Mouse (Mus musculus): Measurements from ENCODE around the gene Pithd1. TPM values are rescaled to one million over a fixed set of nuclear protein-coding genes. Genes with fewer than 3 reads are reported as not detected.
A peak's percentile ranks its signal among the peaks of the same experiment; 100 is the strongest.

Gene Pithd1
- total RNA-seq, 1 experiment: 41.6 TPM

DNA sequence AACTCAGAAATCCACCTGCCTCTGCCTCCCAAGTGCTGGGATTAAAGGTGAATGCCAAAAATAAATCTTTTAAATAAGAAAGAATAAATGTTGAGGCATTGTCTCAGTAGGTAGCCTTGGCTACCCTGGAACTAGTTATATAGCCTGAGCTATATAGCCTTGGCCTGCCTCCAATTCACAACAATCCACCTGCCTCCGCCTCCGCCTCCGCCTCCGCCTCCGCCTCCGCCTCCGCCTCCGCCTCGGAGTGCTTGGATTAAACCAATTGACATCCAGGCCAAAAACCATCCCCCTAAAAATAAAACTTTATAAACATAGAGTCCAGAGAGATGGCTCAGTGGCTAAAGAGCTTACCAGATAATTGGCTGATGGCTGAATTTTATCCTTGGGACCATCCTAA, 35.9 kb upstream of the Pithd1 start:
- Histone ChIP-seq H3K27ac (ENCODE audit: insufficient read depth, low read depth, low read length, poor library complexity, severe bottlenecking) (no peak overlapping the region), H3K4me3 (ENCODE audit: insufficient read depth in 1 of 2, low read depth in 1 of 2, low read length in 2 of 2, poor library complexity in 1 of 2, severe bottlenecking in 1 of 2) (no peak overlapping the region), H3K9me3 (ENCODE audit: control insufficient read depth, insufficient read depth, low read depth, low read length) (no peaks in the 10 kb centered on the region), H3K36me3 (ENCODE audit: control insufficient read depth, insufficient read depth, low read length, poor library complexity, severe bottlenecking) (no peaks in the 10 kb centered on the region), H3K9ac (ENCODE audit: insufficient read depth, low read depth, low read length, poor library complexity, severe bottlenecking) (no peak overlapping the region), H3K4me1 (ENCODE audit: control insufficient read depth in 2 of 2, insufficient read depth in 2 of 2, low read length in 2 of 2, poor library complexity in 1 of 2) (0 out of 4 replicates have a peak, but pooled peaks cover 2% of the 10 kb centered on the region in 2 experiments)
- TF ChIP-seq ZNF384 (IDR thresholded peaks at IDR 0.05; ENCODE audit: low read depth, low read length) (no peak), ZC3H11A (IDR thresholded peaks at IDR 0.05; ENCODE audit: borderline replicate concordance, low read depth, low read length) (no peak), HCFC1 (IDR thresholded peaks at IDR 0.05; ENCODE audit: borderline replicate concordance, insufficient read depth, low read length) (no peak), MAFK (IDR thresholded peaks at IDR 0.05; ENCODE audit: insufficient read depth, low read depth, low read length) (no peak)
- in situ Hi-C loops (cut with MboI; ENCODE audit: low sequenced_read_pairs in 2 of 2, unreplicated experiment in 2 of 2): no loop called here
- DNase-seq (ENCODE audit: low read depth, low spot score): no peak

DNA sequence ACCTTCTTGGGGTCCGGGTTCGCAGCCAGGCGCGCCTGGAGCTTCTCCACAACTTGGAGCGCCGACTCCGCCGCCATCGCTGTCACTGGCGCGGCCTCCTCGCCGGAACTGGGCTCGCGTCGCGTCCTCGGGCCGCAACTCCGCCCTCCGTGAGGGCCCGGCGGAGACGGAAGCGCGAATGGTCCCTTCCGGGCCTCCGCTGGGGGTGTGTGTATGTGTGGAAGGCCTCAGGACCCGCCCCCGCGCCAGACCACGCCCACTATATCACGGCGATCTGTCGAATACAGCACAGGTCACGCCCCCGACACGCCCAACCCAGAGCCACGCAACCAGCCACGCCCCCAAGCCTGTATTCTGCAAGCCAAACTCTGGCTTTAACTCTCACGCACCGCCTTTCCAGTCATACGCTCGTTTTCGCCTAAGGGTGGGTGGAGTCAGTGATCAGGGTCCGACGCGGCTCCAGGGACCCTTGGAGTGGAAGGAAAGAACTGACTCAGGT, 34.5 kb upstream of the Pithd1 start, which contains the start of gene Eloa:
Eloa (minus strand) TSS at position 215 of the 499 bp plus-strand sequence.
- peak; percentile 99 for DNase-seq (ENCODE audit: low read depth, low spot score)
- Histone ChIP-seq H3K9ac (ENCODE audit: insufficient read depth, low read depth, low read length, poor library complexity, severe bottlenecking) (peak within 1 kb of the TSS; percentile 91), H3K4me3 (ENCODE audit: insufficient read depth in 1 of 2, low read depth in 1 of 2, low read length in 2 of 2, poor library complexity in 1 of 2, severe bottlenecking in 1 of 2) (peak within 1 kb of the TSS; percentile 83 to 95), H3K27ac (ENCODE audit: insufficient read depth, low read depth, low read length, poor library complexity, severe bottlenecking) (peak within 1 kb of the TSS; percentile 43; the same call in 1 of the 2 replicates), H3K4me1 (ENCODE audit: control insufficient read depth in 2 of 2, insufficient read depth in 2 of 2, low read length in 2 of 2, poor library complexity in 1 of 2) (0 out of 4 replicates have a peak, but pooled peaks cover 2% of the 10 kb centered on the region in 2 experiments), H3K9me3 (ENCODE audit: control insufficient read depth, insufficient read depth, low read depth, low read length) (no peaks in the 10 kb centered on the region), H3K36me3 (ENCODE audit: control insufficient read depth, insufficient read depth, low read length, poor library complexity, severe bottlenecking) (no peaks in the 10 kb centered on the region)
- TF ChIP-seq CHD2 (IDR thresholded peaks at IDR 0.05; ENCODE audit: low read depth, low read length) (no peak), ZNF384 (IDR thresholded peaks at IDR 0.05; ENCODE audit: low read depth, low read length) (no peak), MAFK (IDR thresholded peaks at IDR 0.05; ENCODE audit: insufficient read depth, low read depth, low read length) (no peak), HCFC1 (IDR thresholded peaks at IDR 0.05; ENCODE audit: borderline replicate concordance, insufficient read depth, low read length) (peak; percentile 73), ZC3H11A (IDR thresholded peaks at IDR 0.05; ENCODE audit: borderline replicate concordance, low read depth, low read length) (no peak)
- in situ Hi-C loops (cut with MboI; ENCODE audit: low sequenced_read_pairs in 2 of 2, unreplicated experiment in 2 of 2): no loop called here

DNA sequence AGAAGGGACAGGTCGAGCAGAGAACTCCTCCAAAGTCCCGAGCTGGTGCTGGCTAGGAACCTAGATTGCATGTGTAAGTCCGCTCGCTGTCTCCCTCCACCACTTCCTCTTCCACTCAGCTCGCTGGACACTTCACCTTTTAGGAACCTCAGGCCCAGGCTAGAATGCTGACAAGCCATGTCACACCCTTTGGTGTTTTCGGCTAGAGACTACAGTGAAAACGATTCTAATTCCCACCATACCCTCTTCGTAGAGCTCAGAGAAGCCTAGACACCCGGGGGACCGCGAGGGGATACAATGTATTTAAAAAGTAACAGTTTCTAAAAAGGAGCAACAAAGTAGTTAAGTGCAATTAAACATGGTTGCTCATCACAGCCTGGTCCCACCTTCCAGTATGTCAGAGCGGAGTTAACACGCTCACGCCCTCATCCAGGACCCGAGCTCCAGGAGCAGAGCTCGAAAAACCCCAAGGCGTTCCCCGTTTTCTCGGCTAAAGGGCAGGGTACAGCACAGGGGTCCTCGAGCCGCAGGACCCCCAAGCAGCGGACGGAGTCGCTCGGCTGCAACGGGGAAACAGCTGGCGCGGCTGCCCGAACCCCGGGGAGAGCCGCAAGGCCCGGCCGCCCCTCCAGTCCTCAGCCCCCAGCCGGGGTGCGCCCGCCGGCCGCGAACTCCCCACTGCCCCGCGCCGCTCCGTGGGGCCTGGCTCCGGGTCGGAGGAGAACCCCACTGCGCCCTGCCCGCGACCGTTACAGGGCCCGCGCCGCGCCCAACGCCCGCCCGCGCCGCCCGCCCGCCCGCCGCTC, 33.9 kb upstream of the Pithd1 start:
- DNase-seq (ENCODE audit: low read depth, low spot score): no peak
- Histone ChIP-seq H3K36me3 (ENCODE audit: control insufficient read depth, insufficient read depth, low read length, poor library complexity, severe bottlenecking) (no peaks in the 10 kb centered on the region), H3K9me3 (ENCODE audit: control insufficient read depth, insufficient read depth, low read depth, low read length) (no peaks in the 10 kb centered on the region), H3K9ac (ENCODE audit: insufficient read depth, low read depth, low read length, poor library complexity, severe bottlenecking) (peak overlapping the region; percentile 91), H3K4me3 (ENCODE audit: insufficient read depth in 1 of 2, low read depth in 1 of 2, low read length in 2 of 2, poor library complexity in 1 of 2, severe bottlenecking in 1 of 2) (peak overlapping the region; percentile 83 to 95), H3K4me1 (ENCODE audit: control insufficient read depth in 2 of 2, insufficient read depth in 2 of 2, low read length in 2 of 2, poor library complexity in 1 of 2) (0 out of 4 replicates have a peak, but pooled peaks cover 2 to 4% of the 10 kb centered on the region in 2 experiments), H3K27ac (ENCODE audit: insufficient read depth, low read depth, low read length, poor library complexity, severe bottlenecking) (peak overlapping the region; percentile 43; the same call in 1 of the 2 replicates)
- in situ Hi-C loops (cut with MboI; ENCODE audit: low sequenced_read_pairs in 2 of 2, unreplicated experiment in 2 of 2): no loop called here
- TF ChIP-seq HCFC1 (IDR thresholded peaks at IDR 0.05; ENCODE audit: borderline replicate concordance, insufficient read depth, low read length) (no peak), CHD2 (IDR thresholded peaks at IDR 0.05; ENCODE audit: low read depth, low read length) (no peak), ZNF384 (IDR thresholded peaks at IDR 0.05; ENCODE audit: low read depth, low read length) (no peak), MAFK (IDR thresholded peaks at IDR 0.05; ENCODE audit: insufficient read depth, low read depth, low read length) (no peak)

DNA sequence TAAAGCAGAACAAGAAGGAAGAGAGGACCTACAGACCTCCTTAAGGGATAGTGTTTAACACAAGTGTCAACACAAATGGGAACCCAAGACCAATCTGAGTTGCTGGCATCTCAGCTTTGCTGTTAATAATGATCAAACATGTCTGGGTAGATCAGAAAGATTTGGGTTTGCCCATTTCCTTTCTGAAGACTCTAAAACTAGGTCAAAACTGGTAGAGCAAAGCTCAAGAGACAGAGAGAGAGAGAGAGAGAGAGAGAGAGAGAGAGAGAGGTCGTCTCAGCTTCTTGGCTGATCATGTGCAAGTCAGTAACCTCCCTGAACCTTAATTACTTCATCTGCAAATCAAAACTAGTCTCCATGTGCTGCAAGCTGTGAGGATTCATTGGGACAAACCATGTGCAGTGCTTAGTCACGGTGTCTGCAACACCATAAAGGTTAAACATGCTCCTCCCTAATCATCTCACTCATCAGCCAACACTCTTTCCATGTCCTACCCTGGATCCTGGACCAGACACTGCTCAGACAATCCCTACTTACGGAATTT, 29.1 kb upstream of the Pithd1 start:
- Histone ChIP-seq H3K27ac (ENCODE audit: insufficient read depth, low read depth, low read length, poor library complexity, severe bottlenecking) (no peak overlapping the region), H3K36me3 (ENCODE audit: control insufficient read depth, insufficient read depth, low read length, poor library complexity, severe bottlenecking) (peaks cover 7% of the 10 kb centered on the region), H3K4me3 (ENCODE audit: insufficient read depth in 1 of 2, low read depth in 1 of 2, low read length in 2 of 2, poor library complexity in 1 of 2, severe bottlenecking in 1 of 2) (no peak overlapping the region), H3K4me1 (ENCODE audit: control insufficient read depth in 2 of 2, insufficient read depth in 2 of 2, low read length in 2 of 2, poor library complexity in 1 of 2) (0 out of 4 replicates have a peak, but pooled peaks cover 2 to 4% of the 10 kb centered on the region in 2 experiments), H3K9ac (ENCODE audit: insufficient read depth, low read depth, low read length, poor library complexity, severe bottlenecking) (peak overlapping the region; percentile 32; the same call in 1 of the 2 replicates), H3K9me3 (ENCODE audit: control insufficient read depth, insufficient read depth, low read depth, low read length) (no peaks in the 10 kb centered on the region)
- TF ChIP-seq ZC3H11A (IDR thresholded peaks at IDR 0.05; ENCODE audit: borderline replicate concordance, low read depth, low read length): no peak
- TF ChIP-seq ZNF384 (IDR thresholded peaks at IDR 0.05; ENCODE audit: low read depth, low read length): no peak
- no peak for TF ChIP-seq HCFC1 (IDR thresholded peaks at IDR 0.05; ENCODE audit: borderline replicate concordance, insufficient read depth, low read length)
- no peak for TF ChIP-seq CHD2 (IDR thresholded peaks at IDR 0.05; ENCODE audit: low read depth, low read length)
- TF ChIP-seq MAFK (IDR thresholded peaks at IDR 0.05; ENCODE audit: insufficient read depth, low read depth, low read length): no peak
- no peak for DNase-seq (ENCODE audit: low read depth, low spot score)
- in situ Hi-C loops (cut with MboI; ENCODE audit: low sequenced_read_pairs in 2 of 2, unreplicated experiment in 2 of 2): no loop called here

Measured in ES-E14 (cell line).